Mouse (Mus musculus) yolk sac, embryonic 10.5 days (tissue): ENCODE data around the gene Rras.

Experiments
- DNase-seq: peaks from one replicate; pipeline ENCODE4 v3.0.0-alpha.2; 2017; ENCODE audit warnings: low spot score

Rras gene

DNA sequence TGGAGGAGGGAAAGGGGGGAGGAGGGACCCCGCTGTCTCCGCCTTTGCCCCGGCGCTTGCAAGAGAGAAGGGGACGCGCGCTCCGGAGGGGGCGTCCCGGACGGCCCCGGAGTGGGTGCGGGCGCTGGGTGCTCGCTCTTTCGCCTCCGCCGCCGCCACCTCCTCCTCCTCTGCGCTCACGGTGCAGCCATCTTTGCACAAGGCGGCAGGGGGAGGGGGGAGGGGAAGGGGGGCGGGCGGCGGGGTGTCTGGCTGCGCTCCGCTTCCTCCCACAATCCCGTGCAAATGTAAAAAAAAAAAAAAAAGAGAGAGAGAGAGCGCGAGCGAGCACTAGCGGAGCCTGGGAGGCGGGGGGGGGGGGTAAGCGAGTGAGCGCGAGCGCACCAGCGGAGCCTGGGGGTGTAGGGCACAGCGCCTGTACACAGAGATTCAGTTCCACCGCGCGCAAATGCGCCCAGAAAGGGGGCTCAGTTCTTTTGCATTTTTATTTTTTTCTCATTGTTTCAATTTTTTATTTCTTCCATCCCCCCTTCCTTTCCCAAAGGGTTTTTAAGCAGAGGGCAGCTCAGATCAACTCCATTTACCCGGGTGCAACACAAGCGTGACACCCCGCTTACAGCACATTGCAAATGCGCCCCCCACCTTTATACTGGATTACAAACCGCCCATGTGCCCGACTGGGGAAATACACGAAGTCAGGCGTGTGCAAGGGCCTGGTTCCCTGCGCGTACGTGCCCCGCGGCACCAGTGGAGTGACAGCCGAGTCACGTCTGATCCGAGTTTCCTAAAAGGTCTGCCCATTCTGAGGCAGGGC, 35.6 kb downstream of the Rras start:
- DNase-seq = peak; percentile 92

DNA sequence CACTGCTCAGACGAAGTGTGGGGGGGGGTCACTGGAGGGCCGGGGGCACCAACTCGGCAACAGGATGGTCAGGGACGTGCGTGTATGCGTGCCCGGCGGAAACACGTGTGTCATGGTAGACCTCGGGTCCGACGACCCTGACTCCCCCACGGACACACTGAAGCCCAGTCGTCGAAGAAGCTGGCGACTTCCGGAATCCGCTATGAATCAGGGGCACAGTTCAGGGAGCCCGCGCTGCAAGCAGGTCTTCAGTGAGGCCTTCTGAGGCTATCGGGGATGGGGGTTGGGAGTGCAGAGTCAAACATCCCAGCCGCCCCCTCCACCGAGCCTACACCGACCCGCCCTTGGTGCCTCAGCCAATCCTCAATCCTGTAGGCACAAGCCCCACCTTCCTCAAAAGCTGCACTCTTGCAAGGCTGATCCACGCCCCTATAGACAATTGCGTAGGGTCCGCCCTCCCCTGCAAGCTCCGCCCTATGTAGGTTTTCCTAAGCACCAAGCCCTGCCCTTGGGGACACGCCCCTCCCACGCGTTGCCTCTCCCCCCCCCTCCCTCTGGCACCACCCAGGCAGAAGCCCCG, 36.3 kb downstream of the Rras start:
- DNase-seq = peak; percentile 100

DNA sequence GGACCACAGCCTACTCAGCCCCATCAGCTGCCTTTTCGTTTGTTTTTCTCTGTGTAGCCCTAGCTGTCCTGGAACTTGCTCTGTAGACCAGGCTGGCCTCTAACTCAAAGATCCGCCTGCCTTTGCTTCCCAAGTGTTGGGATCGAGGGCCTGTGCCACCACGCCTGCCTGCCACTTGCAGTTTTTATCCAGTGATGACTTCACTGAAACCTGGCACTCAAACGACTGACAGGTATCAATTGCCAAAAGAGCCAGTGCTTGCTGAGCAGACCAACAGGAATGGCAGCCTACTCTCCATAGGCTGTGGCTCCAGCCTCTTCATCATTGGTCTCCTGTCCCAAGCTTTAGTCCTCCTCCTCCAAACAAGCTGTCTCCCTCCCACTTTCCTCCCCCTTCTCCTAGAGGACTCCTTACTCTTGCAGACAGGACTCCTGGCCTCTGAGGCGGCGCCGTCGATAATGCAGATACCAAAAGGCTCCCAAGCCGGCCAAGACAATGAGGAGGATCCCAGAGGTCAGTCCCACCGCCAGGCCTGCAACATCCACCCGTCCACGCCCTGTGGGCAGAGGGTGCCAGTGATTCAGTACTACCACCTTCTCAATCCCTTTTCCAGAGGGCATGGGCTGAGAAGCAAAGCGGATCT, 38.7 kb downstream of the Rras start:
- no peak for DNase-seq

DNA sequence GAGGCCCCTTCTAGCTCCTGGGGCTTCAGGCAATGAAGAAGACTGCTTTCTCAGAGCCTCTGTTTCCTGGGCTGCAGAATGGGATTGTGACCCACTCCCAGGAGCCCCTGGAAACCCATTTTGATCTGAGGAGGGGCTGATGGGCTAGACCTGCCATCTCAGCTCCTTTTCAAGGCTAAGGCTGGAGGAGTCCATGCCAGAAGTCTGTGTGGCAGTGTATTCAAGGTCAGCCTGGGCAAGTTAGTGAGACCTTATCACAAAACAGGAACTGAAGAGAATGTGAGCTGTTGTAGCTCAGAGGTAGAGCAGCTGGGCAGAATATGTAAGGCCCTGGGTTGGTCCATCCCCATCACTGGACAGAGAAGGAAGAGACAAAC, 39.2 kb downstream of the Rras start:
- no peak for DNase-seq

DNA sequence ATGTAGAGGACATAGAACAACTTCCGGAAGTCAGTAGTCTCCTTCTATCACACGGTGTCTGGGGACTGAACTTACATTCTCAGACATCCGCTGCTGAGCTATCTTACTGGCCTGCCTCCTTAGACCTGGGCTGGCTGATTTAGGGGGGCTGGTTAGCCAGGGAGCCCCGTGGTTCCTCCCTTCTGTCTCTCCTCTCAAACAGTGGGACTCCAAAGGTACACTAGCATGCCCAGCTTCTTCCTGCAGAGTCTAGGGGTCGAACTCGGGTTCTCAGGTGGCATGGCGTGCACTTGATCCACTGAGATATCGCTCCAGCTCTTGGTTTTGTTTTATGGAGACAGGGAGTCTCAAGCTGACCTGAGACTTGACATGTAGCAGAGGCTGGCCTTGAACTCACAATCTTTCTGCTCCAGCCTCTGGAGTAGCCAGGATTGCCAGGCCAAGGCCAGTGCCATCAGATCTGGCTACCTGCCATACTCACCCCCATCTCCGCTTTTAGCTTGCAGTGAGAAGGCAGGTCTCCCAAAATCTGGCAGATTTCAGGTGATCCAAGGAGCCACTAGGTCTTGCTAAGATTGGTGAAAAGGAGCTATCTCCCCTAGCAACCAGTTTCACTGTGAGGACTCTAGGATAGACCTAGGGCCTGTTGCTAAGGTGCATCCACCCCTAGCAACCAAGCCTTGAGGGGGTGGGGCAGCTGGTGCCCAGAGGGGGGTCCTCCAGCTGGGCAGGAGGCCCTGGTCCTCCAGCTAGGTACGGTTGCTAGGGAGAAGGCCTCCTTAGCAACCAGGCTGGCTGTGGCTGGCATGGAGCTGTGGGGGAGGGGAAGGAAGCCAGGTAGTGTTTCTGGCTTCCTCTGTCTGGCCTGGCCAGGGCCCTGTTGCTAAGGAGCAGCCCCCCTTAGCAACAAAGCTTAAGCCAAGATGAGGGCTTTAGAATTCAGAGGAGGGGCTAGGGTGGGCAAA, 41.1 kb downstream of the Rras start:
- DNase-seq = no peak

DNA sequence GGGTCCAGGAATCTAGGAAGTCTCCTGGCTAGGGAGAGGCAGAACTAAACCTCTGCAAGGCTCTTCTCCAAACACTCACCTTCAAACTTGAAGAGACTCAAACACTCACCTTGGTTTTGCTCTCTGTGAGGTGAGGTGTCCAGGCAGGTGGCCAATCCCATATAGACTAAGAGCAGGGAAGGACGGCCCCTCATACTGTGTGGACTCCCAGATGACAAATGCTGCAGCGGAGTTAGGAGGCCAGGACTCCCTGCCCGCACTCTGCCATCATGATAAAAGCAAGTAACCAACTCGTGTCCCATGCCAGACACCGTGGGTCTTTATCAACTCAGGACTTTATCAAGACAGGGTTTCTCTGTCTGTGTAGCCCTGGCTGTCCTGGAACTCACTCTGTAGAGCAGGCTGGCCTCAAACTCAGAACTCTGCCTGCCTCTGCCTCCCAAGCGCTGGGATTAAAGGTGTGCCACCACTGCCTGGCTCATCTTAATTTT, 42.9 kb downstream of the Rras start:
- DNase-seq = no peak

DNA sequence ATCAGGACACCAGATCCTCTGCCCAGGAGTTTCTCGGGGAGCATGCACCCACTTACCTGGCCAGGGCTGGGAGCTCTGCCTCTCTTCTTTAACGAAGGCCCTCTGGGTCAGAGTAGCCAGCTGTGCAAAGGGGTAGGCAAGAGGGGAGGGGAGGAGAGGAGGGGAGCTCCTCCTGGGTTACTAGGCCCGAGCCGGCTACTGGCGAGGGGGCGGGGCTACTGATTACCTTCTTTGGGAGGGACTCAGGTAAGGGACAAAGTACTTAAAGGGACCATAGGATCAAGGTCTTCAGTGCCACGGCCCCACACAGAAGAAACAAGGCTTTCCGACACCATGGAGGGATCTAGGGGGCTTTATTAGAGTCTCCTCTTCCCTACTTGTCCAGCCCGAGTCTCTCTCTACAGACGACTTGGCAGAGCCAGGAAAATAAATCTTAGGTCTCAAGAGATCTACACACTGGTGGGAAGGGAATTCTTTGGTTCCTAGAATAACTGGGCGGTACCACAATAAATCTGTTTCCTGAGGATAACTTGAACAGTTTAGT, 43.8 kb downstream of the Rras start:
- DNase-seq = peak; percentile 89

DNA sequence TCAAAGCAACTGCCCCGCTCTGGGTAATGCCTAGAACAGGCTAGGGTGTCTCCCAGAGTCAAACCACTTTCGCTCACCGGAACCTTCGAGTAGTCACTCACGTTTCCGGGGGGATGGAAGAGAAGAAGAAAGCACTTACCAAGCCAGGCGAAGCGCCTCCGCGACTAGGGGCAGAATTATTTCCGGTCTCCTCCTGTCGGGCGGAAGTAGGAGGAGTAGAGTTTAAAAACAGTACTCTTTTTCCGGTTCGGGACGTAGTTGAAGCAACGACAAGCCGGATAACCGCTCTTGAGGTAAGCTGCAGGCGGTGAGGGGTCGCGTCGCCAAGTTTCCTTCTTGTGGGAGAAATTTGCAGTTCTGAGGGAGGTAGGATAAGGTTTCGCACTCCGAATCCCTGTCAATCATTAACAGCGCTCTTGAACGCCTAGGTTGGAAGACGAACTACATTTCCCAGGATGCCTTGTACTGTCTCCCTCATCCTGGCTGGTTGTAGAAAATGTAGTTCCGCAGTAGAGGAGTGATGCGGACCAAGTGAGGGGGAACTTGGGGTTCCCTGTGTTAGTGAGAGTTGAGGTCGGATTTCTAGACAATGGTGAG, 44.6 kb downstream of the Rras start, which contains the start of the genes Nosip and Prrg2:
Nosip (plus strand) TSS at position 191 of the 597 bp plus-strand sequence.
Prrg2 (minus strand) TSS at position 439 of the 597 bp plus-strand sequence.
- DNase-seq = peak; percentile 99

DNA sequence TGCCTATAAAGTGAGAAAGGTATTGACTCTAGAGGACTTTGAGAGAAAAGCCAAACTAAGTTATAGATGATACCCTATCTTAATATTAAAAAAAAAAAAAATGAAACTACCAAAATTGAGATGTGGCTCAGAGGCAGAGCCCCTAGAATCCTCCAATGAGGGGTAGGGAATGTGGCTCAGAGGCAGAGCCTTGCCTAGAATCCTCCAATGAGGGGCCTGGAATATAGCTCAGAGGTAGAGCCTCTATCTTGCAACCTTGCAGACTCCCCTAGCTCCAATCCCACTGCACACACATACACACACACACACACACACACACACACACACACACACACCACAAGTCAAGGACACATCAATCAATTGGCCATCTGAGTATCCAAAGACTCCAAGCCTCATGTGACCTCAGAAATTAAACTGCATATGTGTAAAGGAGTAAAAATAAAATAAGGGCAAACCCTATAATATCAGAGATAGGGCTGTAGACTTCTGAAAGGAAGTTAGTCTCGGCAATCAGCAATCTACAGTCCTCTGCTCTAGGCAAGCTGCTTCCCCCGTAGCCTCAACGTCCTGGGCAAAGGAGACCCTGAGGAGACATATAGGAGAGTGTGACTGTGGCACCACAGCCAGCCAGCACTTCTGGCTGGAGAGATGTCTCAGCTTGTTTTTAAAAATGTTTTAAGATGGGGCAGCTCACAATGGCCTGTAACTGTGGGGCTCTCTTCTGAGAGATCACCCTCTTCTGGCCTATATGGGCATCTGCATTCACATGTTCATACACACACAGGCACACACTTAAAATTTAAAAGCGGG, 49.6 kb downstream of the Rras start:
- no peak for DNase-seq

DNA sequence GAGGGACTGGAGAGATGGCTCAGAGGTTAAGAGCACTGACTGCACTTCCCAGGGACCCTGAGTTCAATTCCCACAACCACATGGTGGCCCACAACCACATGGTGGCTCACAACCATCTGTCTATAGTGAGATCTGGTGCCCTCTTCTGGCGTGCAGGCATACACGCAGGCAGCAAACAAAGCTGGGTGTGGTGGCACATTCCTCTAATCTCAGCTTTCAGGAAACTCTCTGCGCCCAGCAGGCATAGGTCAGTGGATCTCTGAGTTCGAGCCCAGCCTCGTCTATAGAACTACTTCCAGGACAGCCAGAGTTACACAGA, 50.2 kb downstream of the Rras start:
- DNase-seq = peak; percentile 40

DNA sequence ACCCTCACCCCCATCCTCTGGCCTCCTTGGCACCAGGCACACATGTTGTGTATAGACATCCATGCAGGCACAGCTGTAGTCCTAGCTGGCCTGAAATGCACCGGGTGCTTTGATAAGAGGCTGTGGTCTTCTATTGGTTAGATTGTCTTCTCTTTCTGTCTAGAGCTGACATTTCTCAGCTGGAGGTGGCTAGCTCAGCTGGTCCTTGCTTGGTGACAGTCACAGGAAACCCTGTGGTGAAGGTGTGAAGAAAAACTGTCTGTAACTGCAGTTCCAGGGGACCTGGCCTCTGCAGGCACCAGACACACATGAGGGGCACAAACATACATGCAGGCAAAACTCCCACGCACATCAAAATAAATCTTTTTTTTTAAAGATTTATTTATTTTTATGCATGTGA, 51.9 kb downstream of the Rras start:
- DNase-seq = no peak
